Mouse (Mus musculus) midbrain, embryonic 11.5 days (tissue): Measurements from ENCODE around the gene Dhfr. TPM values are rescaled to one million over a fixed set of nuclear protein-coding genes. Genes with fewer than 3 reads are reported as not detected.

Source experiments
- ATAC-seq: fragments of 200-750 bp; cut with Nextera tagmentation; 2 replicates; pipeline ENCODE4 v1.8.0; 2017; ENCODE audit warnings: moderate TSS enrichment, moderate library complexity; ENCODE audit not compliant: low FRiP score
- DNase-seq: peaks from one replicate; pipeline ENCODE4 v3.0.0; 2015; ENCODE audit warnings: low spot score; ENCODE audit errors: missing footprints
- H3K27ac ChIP-seq: fragments of 300-500 bp; sonication (generic); 2 replicates; pipeline ENCODE4 v1.5.1; 2014; ENCODE audit warnings: low read depth, low read length
- H3K27me3 ChIP-seq: fragments of 300-500 bp; sonication (generic); 2 replicates; pipeline ENCODE4 v1.6.1; 2014; ENCODE audit warnings: mild to moderate bottlenecking, low read length, moderate library complexity, mixed read lengths; ENCODE audit not compliant: control insufficient read depth, insufficient read depth
- H3K36me3 ChIP-seq: fragments of 300-500 bp; sonication (generic); 2 replicates; pipeline ENCODE4 v1.6.1; 2014; ENCODE audit warnings: mild to moderate bottlenecking, low read length, moderate library complexity, mixed read lengths; ENCODE audit not compliant: control insufficient read depth, insufficient read depth
- H3K4me1 ChIP-seq: fragments of 300-500 bp; sonication (generic); 2 replicates; pipeline ENCODE4 v1.6.1; 2014; ENCODE audit warnings: low read length; ENCODE audit not compliant: control insufficient read depth, insufficient read depth
- H3K4me2 ChIP-seq: fragments of 300-500 bp; sonication (generic); 2 replicates; pipeline ENCODE4 v1.6.1; 2014; ENCODE audit warnings: mild to moderate bottlenecking, moderate library complexity
- H3K4me3 ChIP-seq: fragments of 300-500 bp; sonication (generic); 2 replicates; pipeline ENCODE4 v1.5.1; 2014; ENCODE audit warnings: low read depth, low read length
- H3K9ac ChIP-seq: fragments of 300-500 bp; sonication (generic); 2 replicates; pipeline ENCODE4 v1.6.1; 2014; ENCODE audit warnings: low read length
- H3K9me3 ChIP-seq: fragments of 300-500 bp; sonication (generic); 2 replicates; pipeline ENCODE4 v1.6.1; 2016; ENCODE audit warnings: low read length; ENCODE audit not compliant: control insufficient read depth
- WGBS: fragments of 180-500 bp; shearing (Covaris S2); extraction: QIAGEN DNeasy Blood & Tissue Kit; methylation state at CpG from one replicate; pipeline ENCODE4 v1.1.7; 2014; 5-methylcytosine and 5-hydroxymethylcytosine counted together
- polyA plus RNA-seq: library from polyadenylated mRNA; unstranded; fragments of >200 nt; fragmentation: Nextera tagmentation; extraction: Ambion mirVana; gene quantifications from 2 replicates; pipeline ENCODE4 v1.2.1, GENCODE M21; 2014

The Dhfr gene
- polyA plus RNA-seq, 1 experiment from 2014 or later, result 25.3 TPM

DNA sequence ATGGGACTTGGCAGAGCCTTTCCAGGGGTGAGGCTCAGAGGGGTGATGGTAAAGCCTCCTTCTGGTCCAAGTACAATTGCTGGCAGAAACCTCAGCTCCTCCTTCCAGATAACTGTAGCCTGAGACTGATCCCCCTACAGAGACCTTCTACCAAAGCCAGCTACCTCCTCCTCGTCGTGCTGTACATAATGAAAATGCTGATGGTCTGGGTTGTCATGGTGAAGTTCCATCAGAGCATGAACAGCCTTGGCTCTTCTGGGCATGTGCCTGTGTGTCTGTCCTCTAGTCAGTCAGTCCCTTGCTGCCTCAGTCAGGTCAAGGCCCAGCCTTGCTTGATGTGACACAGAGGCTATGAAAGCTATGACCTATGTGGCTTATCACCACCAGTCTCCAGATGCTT is 56.0 kb downstream of the Dhfr start:
- H3K4me1 ChIP-seq, result no peaks in the 10 kb centered on the region
- no peaks in the 10 kb centered on the region for H3K9me3 ChIP-seq
- no peak overlapping the region for H3K4me3 ChIP-seq
- no peaks in the 10 kb centered on the region for H3K27me3 ChIP-seq
- WGBS, result 73% methylated on average over 2 of the region's 2 CpGs
- H3K27ac ChIP-seq, result no peak overlapping the region
- H3K4me2 ChIP-seq, result no peak overlapping the region
- DNase-seq (peak; percentile 45), ATAC-seq (no peak)
- H3K36me3 ChIP-seq, result no peaks in the 10 kb centered on the region
- no peak overlapping the region for H3K9ac ChIP-seq

DNA sequence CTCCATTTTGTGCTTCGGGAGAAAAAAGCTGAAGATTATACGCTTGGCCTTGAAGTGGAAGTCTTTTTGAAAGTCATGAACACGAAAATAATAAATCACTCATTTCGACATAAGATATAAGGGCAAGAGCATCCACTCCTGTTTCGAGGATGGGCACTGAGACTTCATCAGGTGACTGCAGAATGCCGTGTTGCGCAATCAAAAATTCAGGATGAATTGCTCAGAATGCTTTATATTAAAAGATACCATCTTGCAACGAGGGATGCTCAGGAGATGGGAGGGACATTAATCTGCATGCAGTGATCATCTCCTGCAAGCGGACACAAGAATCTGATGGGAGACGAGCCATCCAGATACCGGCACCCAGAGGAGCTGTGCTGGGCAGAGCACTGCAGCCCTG is 65.1 kb downstream of the Dhfr start:
- Histone ChIP-seq H3K4me3 (no peak overlapping the region), H3K9ac (no peak overlapping the region), H3K36me3 (no peaks in the 10 kb centered on the region), H3K4me2 (no peak overlapping the region), H3K9me3 (no peaks in the 10 kb centered on the region), H3K4me1 (no peaks in the 10 kb centered on the region), H3K27me3 (peaks cover 3% of the 10 kb centered on the region; the same call in 1 of the 2 replicates), H3K27ac (no peak overlapping the region)
- DNase-seq (no peak), ATAC-seq (no peak)
- 89% methylated on average over 11 of the region's 11 CpGs for WGBS

DNA sequence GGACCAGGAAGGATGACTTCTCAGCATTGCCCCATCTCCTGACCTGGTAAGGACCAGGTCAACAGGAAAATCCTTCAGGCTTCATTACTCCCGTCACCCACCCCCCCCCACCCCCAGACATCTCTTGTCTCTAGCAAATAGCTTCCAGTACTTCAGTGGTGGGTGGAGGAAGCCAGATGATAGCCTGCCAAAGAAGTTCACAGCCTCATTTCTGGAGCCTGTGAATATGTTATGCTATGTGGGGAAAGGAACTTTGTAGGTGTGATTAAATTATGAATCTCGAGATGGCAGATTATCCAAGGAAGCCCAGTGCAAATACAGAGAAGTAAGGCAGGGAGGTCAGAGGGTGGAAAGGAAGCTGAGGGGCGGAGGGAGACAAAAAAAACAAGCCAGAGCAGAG is 69.2 kb downstream of the Dhfr start:
- no peak overlapping the region for H3K4me3 ChIP-seq
- WGBS, result 54% methylated on average over 3 of the region's 3 CpGs
- no peaks in the 10 kb centered on the region for H3K36me3 ChIP-seq
- no peaks in the 10 kb centered on the region for H3K9me3 ChIP-seq
- H3K27me3 ChIP-seq, result peaks cover 36% of the 10 kb centered on the region
- H3K4me2 ChIP-seq, result no peak overlapping the region
- H3K27ac ChIP-seq, result no peak overlapping the region
- ATAC-seq (no peak), DNase-seq (no peak)
- H3K4me1 ChIP-seq, result peaks cover 10% of the 10 kb centered on the region
- no peak overlapping the region for H3K9ac ChIP-seq

DNA sequence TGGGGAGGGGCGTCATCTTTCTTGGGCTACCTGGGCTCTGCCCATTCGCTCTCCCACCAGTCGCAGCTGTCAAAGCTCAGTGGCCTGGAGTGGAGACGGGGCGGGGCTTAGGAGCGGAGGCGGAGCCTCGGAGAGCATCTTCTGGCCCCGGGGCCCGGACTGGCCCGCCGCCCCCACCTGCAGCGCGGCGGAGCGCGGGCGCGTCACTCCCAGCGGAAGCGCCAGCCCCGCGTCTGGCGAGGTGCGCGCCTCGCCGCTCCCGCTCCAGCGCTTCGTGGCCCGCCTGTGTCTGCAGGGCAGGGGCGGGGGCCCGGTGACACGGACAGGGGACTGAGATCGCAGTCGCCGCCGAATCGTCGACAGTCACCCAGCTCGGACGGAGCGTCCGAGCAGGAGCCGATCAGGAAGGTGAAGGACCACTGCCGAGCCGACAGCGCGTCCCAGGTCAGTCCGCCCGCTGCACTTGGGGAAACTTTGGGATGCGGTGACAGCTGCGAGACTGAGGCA is 71.3 kb downstream of the Dhfr start, which contains the start of gene Ankrd34b:
Ankrd34b (plus strand) TSS at position 139 of the 507 bp plus-strand sequence.
- under 1% methylated on average over 54 of the region's 54 CpGs for WGBS
- Histone ChIP-seq H3K4me3 (peak within 1 kb of the TSS; percentile 60), H3K27me3 (peaks cover 36% of the 10 kb centered on the region), H3K9me3 (no peaks in the 10 kb centered on the region), H3K4me2 (peak within 1 kb of the TSS; percentile 95), H3K36me3 (no peaks in the 10 kb centered on the region), H3K27ac (no peak within 1 kb of the TSS), H3K9ac (peak within 1 kb of the TSS; percentile 49), H3K4me1 (peaks cover 10% of the 10 kb centered on the region)
- ATAC-seq (peak; percentile 90), DNase-seq (peak; percentile 93)

DNA sequence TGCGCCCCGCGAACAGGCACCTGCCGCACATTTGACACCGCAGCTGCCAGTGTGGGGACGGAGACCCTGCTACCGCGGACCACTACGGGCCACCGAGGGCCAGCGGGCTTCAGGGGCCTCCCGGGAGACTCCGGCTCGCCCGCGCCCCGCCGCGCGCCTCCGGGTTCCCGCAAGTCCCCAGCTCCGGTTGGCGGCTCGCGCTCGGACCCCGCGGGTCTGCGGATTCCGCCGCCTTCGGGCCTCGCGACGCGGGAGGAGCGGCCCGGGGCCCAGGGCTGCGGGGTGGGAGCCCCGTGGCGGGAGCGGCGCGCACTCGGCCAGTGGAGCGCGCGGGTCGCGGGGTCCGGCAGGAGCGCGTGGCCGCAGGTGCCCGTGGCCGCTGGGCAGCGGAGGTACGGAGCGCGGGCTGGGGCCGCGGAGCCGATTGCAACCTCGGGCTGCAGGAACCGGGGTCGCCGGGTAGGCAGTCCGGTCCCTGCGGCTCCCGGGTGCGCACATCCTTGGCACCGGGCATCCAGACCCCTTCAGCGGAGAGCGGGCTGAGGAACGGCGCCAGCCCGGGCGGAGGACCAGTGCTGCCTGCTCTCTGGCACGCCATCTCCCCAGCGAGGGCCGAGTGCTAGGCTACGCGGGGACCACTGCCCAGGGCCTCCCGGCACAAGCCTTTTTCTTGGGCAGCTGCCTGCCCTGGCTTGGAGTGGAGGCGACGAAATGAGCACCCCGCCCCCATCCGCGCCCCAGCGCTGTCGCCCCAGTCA is 71.9 kb downstream of the Dhfr start:
- H3K36me3 ChIP-seq, result no peaks in the 10 kb centered on the region
- H3K9me3 ChIP-seq, result no peaks in the 10 kb centered on the region
- peak; percentile 94 for DNase-seq
- ATAC-seq, result peak; percentile 62
- H3K4me1 ChIP-seq, result peaks cover 10% of the 10 kb centered on the region
- H3K27ac ChIP-seq, result no peak overlapping the region
- H3K27me3 ChIP-seq, result peaks cover 36% of the 10 kb centered on the region
- H3K4me3 ChIP-seq, result peak overlapping the region; percentile 60
- H3K9ac ChIP-seq, result peak overlapping the region; percentile 49
- peak overlapping the region; percentile 95 for H3K4me2 ChIP-seq
- WGBS, result under 1% methylated on average over 84 of the region's 92 CpGs

DNA sequence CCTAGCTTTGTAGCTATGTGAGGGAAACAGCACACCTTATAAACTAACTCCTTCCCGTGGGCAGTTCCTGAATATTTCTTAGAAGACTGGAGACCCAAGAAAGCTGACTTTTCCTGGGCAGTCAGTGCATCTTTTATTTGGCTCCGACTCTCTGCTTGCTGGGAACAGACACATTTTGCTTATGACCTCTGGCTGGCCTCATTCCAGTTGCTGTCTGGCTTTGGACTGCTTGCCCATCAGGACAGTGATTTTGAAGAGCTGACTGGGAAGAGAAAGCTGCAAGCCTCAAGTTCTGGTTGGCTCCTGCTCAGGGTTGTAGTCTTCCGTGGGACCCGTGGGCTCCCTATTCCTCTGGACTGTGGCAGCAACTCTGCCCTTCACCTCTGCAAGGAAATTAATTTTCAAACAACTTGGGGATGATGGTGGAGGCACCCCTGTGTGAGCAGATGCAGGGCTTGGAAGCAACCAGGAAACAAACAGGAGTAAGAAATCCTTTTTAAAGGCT is 72.9 kb downstream of the Dhfr start:
- H3K4me3 ChIP-seq, result no peak overlapping the region
- no peak overlapping the region for H3K4me2 ChIP-seq
- ATAC-seq (no peak), DNase-seq (no peak)
- no peak overlapping the region for H3K27ac ChIP-seq
- H3K9ac ChIP-seq, result no peak overlapping the region
- no peaks in the 10 kb centered on the region for H3K9me3 ChIP-seq
- H3K27me3 ChIP-seq, result peaks cover 36% of the 10 kb centered on the region
- H3K4me1 ChIP-seq, result peaks cover 10% of the 10 kb centered on the region
- 35% methylated on average over 4 of the region's 4 CpGs for WGBS
- H3K36me3 ChIP-seq, result no peaks in the 10 kb centered on the region

Other genes starting within 250 kb of the Dhfr start
- gene Rasgrf2, start 223.1 kb upstream of the Dhfr start, polyA plus RNA-seq, result 0.11 TPM in 1 of 2 replicates, not detected in the other
- gene Gm20379, start 48.7 kb upstream of the Dhfr start, polyA plus RNA-seq, result 0.74 and 0.80 TPM in 2 replicates
- 35.3 and 41.2 TPM in 2 replicates for gene Msh3, start 277 bp downstream of the Dhfr start, polyA plus RNA-seq
- gene Ankrd34b, start 71.2 kb downstream of the Dhfr start, polyA plus RNA-seq, result 0.11 and 0.15 TPM in 2 replicates
- 0.18 TPM in 1 of 2 replicates, not detected in the other for gene Fam151b, start 129.3 kb downstream of the Dhfr start, polyA plus RNA-seq
- gene Zfyve16, start 176.1 kb downstream of the Dhfr start, polyA plus RNA-seq, result 13.4 and 16.5 TPM in 2 replicates
- gene Spz1, start 221.4 kb downstream of the Dhfr start, polyA plus RNA-seq, result not detected in 2 replicates